Mouse (Mus musculus) lung, postnatal 14 days (tissue): ENCODE results near the gene Gm614.

Source experiments
- DNase-seq: peaks from one replicate; pipeline ENCODE4 v3.0.0; 2021

Gene Gm614

GRCm38 (mm10) chrX:101254740-101255139 lies 9.1 kb downstream of the Gm614 start:
- DNase-seq = no peak

GRCm38 (mm10) chrX:101253952-101254729 lies 9.7 kb downstream of the Gm614 start, which contains the start of gene Foxo4:
Foxo4 (plus strand) TSS chrX:101254528.
- DNase-seq = peak; percentile 86

- no peak for DNase-seq
These were observed 18.8 kb downstream of the Gm614 start for GRCm38 (mm10) chrX:101245011-101245410.

GRCm38 (mm10) chrX:101222796-101223162 lies 41.0 kb downstream of the Gm614 start:
- no peak for DNase-seq

- peak; percentile 81 for DNase-seq
These were observed 41.7 kb downstream of the Gm614 start, which contains the start of gene Snx12 for GRCm38 (mm10) chrX:101221834-101222795. Snx12 (minus strand) TSS chrX:101222563.
